Mouse (Mus musculus) urinary bladder, postnatal 25 days (tissue): ENCODE data around the gene Fchsd2.

Experiments
- DNase-seq: peaks from one replicate; pipeline ENCODE4 v3.0.0; 2022; ENCODE audit warnings: low spot score

Gene Fchsd2

GRCm38 (mm10) chr7:101072123-101072740, 20.4 kb upstream of the Fchsd2 start:
- no peak for DNase-seq

- DNase-seq: no peak
These were observed 18.4 kb upstream of the Fchsd2 start for GRCm38 (mm10) chr7:101074170-101074767.

- DNase-seq: no peak
These were observed 9.0 kb upstream of the Fchsd2 start for GRCm38 (mm10) chr7:101083562-101084166.

GRCm38 (mm10) chr7:101084816-101085456, 7.7 kb upstream of the Fchsd2 start:
- DNase-seq: no peak

- no peak for DNase-seq
These were observed 6.9 kb upstream of the Fchsd2 start for GRCm38 (mm10) chr7:101085779-101086178.

GRCm38 (mm10) chr7:101088687-101089086, 4.0 kb upstream of the Fchsd2 start:
- DNase-seq: no peak

GRCm38 (mm10) chr7:101089242-101089641, 3.4 kb upstream of the Fchsd2 start:
- DNase-seq: no peak

- DNase-seq: no peak
These were observed 568 bp downstream of the Fchsd2 start for GRCm38 (mm10) chr7:101093231-101093630.

- DNase-seq: no peak
These were observed 2.1 kb downstream of the Fchsd2 start for GRCm38 (mm10) chr7:101094746-101095145.

GRCm38 (mm10) chr7:101095560-101095959, 2.9 kb downstream of the Fchsd2 start:
- no peak for DNase-seq

- DNase-seq: no peak
These were observed 3.9 kb downstream of the Fchsd2 start for GRCm38 (mm10) chr7:101096576-101096975.

GRCm38 (mm10) chr7:101097084-101097483, 4.4 kb downstream of the Fchsd2 start:
- DNase-seq: no peak

- no peak for DNase-seq
These were observed 7.3 kb downstream of the Fchsd2 start for GRCm38 (mm10) chr7:101099981-101100380.

GRCm38 (mm10) chr7:101101156-101101691, 8.6 kb downstream of the Fchsd2 start:
- DNase-seq: no peak

- no peak for DNase-seq
These were observed 14.0 kb downstream of the Fchsd2 start for GRCm38 (mm10) chr7:101106666-101107065.

GRCm38 (mm10) chr7:101107073-101107810, 14.6 kb downstream of the Fchsd2 start:
- DNase-seq: no peak

GRCm38 (mm10) chr7:101107968-101108652, 15.4 kb downstream of the Fchsd2 start:
- DNase-seq: peak; percentile 96

- DNase-seq: peak; percentile 73
These were observed 16.0 kb downstream of the Fchsd2 start for GRCm38 (mm10) chr7:101108653-101109005.

- no peak for DNase-seq
These were observed 16.6 kb downstream of the Fchsd2 start for GRCm38 (mm10) chr7:101109006-101109855.

- DNase-seq: no peak
These were observed 17.2 kb downstream of the Fchsd2 start for GRCm38 (mm10) chr7:101109856-101110350.
